Mouse (Mus musculus) CH12.LX (cell line): Measurements from ENCODE around the gene Syk. TPM values are rescaled to one million over a fixed set of nuclear protein-coding genes. Genes with fewer than 3 reads are reported as not detected.

Experiments
- polyA plus RNA-seq: library from polyadenylated mRNA; unstranded; fragments of >175 nt; gene quantifications from 2 replicates; pipeline ENCODE4 v1.2.1, GENCODE M21; 2012; ENCODE audit warnings: low read depth; ENCODE audit not compliant: insufficient read length
- total RNA-seq, 2 experiments: library from RNA; depleted of rRNA; stranded (reverse); fragments of 300-350 nt in 1 of 2; fragments of >200 nt in 1 of 2; gene quantifications; 2 replicates each; pipeline ENCODE4 v1.2.3; 2012 to 2014

The Syk gene
- total and polyA plus RNA-seq, 3 experiments = 117 to 185 (median 163) TPM

Other genes with a start within 250 kb of the Syk start
- 6.5 and 8.5 TPM in 2 replicates for gene Diras2, start 51.9 kb upstream of the Syk start, total RNA-seq (2012; rRNA removed)
- gene Diras2, start 51.9 kb upstream of the Syk start, total RNA-seq (2014; rRNA removed) = 2.8 and 3.0 TPM in 2 replicates
- gene Diras2, start 51.9 kb upstream of the Syk start, polyA plus RNA-seq = 3.6 and 3.9 TPM in 2 replicates